Mouse (Mus musculus): ENCODE data around the gene Pxn. TPM values are rescaled to one million over a fixed set of nuclear protein-coding genes. Genes with fewer than 3 reads are reported as not detected.
"Not testable (repeated sequence)": the region's sequence is repeated elsewhere in the genome, so short reads cannot be mapped to it uniquely, and the experiment has no call there.

The Pxn gene
- total RNA-seq, 1 experiment from 2014 or later = 72.4 TPM

DNA sequence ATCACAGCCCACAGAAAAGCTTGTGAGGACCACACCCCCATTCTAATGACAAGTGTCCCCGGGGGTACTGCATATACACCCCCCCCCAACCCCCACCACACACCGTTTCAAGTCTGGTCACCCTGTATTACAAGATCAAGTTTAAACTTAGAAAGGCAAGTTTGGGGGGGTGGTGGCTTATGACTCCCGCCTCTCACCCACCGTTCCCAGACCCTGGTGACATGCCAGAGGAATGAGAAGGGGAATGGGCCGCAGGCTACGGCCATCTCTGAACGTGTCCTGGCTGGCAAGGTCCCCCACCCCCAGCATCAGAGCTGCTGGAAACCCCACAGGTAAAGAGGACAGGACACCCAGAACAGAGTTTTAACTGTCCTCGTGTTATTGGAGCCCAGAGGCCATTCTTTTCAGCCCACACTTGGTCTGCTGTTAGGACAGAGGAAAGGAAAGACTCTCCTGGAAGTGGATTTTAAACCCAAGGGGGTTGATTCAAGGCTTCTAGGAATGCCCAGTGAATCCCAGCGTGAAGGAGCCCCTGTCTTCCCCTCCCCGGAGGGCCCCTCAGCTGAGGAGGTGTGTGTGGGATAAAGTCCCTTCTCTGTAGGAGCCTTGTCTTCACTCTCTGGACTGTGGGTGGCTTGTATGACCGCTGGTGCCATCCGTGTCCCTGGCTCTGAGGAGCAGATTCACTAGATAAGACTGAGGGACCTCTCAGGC lies 948 bp downstream of the Pxn start:
- ATAC-seq (replicated peaks; ENCODE audit: low read depth, poor library complexity, severe bottlenecking) = no peak

DNA sequence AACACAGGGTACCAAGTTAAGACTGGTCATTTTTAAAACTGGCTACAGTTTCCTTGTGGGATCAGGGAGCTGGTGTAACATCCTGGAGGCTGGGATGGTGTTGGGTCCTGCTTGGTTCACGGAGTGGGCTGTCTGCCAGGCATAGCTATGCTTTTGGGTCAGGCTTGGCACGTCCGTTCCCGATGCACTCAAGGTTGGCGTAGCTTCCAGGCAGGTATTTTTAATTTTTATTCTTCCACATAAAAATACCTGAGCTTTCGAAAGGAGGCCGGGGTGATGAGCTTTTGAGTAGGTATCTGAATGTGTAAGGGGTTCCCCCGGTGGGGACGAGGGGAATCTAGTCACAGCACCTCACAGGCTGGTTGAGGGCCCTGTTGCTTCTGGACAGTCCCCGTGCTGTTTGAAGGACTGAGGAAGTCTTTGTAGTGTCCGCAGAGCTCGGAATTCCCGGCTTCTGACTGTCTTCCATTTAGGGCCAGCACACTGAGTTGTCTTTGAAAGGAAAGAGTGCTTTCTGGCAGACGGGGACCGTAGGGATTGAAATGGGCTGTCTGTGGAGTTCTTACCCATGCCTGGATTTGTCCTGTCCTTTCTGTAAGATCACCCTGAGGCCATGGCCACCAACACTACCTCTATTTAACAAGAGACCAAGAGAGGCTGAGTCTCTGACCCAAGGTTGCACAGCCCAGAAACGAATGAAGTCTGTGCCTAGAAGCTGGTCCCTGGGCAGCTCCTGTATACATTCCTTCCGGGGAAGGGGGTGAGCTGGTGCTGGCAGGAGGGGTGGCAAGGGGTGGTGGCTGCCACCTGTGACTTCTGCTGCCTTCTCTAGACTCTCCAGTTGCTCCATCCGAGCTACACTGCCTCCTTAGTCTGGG lies 1.7 kb downstream of the Pxn start:
- ATAC-seq (replicated peaks; ENCODE audit: low read depth, poor library complexity, severe bottlenecking) = no peak

DNA sequence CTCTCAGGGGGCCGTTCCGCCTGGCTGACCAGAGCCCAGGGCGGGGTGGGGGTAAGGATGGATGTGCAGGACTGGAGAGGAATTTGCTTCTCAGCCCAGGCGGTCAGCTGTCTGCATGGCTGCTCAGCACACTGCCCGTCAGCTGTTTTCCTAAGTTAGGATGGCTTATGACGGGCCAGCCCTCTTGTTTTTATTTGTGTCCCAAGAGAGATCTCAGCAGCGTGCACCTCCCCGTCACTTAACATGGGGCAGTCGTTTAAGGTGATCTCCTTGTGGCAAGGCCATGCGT lies 2.3 kb downstream of the Pxn start:
- ATAC-seq (replicated peaks; ENCODE audit: low read depth, poor library complexity, severe bottlenecking) = no peak

DNA sequence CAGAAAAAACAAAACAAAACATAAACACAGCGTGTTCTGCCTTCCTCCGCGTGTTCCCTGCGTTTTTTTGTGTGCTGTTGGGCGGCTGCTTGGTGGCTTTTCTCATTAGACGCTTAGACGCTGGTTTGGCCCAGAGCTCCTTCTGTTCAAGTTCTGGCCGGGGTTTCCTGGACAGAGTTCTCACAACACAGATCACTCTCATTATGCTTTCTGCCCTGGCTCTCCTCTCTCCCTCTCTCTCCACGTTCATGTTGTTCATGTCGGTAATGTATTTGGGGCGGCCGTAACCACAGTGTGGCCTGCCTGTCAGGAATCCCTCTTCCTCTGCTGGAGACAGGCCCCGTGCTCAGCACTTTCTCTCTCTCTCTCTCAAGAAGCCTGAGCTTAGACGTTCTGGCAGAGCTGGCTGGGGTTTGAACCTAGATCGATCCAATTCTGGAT lies 2.9 kb downstream of the Pxn start:
- ATAC-seq (replicated peaks; ENCODE audit: low read depth, poor library complexity, severe bottlenecking) = peak; percentile 50

DNA sequence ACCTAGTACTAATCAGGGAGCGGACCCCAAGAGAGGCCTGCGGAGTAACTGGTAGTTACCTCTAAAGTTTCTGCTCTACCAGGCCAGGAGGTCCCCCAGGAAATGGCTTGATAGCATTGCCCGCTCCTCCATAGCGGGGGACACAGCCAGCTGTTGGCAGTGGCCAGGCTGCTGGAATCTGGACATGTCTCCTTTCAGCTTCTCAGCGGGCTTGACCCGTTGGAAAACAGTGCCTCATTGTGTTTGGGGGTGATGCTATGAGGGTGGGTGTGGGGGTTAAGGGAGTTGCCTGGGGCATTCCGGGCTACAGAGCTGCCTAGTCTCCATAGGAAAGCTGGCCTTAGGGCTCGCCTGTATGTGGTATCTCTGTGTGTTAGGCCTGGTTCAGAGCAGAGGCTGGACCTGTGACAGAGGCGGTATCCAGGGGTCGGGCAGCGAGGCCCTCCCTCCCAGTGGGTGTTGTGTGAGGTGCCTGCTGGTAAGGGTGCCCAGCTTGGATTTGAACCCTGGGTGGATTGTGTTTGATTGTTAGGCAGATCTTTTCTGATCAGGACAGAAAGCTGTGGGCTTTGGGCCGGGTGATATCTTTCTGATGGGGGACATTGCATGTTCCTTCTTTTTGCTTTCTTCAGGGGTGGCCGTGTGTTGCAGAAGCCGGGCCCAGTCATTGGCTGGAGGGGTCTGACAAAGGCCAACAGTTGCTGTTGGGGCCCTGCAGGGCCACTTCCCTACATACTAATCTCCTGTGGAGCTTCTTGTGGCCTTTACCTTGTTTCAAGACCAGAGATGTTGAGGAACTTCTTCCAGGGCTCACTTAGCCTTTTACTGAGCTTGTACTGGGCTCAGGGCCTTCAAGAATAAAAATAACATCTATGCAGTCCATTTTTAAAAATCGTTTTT lies 3.6 kb downstream of the Pxn start:
- peak; percentile 13; the same call in 1 of the 2 replicates for ATAC-seq (replicated peaks; ENCODE audit: low read depth, poor library complexity, severe bottlenecking)

DNA sequence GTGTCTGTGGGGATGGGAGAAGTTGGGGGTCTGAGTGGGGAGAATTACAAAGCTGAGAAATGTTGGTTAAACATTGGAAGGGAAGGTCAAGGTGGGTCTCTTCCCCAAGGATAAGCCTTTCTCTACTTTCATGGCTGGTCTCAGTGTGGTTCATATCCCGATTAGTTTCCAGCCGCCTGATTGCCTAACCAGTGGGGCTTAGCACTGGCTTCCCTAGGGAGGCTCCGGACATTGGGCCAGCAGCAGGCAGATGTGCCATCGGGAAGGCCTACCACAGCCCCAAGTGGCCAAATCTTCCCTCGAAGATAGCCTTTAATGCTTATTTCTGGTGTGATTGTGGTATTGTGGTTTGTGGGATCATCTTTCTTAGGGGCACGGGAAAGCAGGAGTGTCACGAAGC lies 5.9 kb downstream of the Pxn start:
- no peak for ATAC-seq (replicated peaks; ENCODE audit: low read depth, poor library complexity, severe bottlenecking)

DNA sequence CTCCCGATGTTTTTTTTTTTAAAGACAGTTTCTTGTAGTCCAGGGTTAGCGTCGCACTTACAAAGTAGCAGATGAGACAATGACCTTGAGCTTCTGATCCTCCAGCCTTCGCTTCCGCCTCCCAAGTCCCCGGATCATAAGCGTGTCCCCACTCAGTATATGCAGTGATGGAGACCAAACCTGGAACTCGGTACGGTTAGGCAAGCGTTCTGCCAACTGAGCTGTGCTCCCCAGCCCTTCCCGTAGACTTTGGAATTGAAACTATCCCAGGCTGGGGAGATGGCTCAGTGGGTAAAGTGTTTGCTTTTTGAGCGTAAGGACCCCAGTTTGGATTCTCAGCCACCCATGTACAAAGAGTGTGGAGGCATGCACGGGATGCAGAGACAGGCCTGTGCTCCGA lies 6.8 kb downstream of the Pxn start:
- ATAC-seq (replicated peaks; ENCODE audit: low read depth, poor library complexity, severe bottlenecking) = no peak

DNA sequence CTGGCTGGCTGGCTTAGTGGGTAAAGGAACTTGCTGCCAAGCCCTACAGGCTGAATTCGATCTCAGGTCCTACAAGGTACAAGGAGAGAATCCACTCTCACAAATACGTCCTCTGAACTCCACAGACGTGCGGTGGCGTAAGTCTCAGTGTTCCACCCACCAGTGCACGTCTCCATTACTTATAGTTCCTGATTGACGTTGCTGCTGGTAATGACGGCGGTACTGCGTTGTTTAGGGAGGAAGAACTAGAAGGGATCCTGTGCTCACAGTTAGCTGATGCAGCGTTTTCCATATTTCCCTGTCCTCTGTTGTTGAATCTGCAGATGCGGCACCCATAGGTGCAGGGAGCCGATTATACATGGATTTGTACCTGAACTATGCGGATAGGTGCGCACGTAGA lies 7.2 kb downstream of the Pxn start:
- no peak for ATAC-seq (replicated peaks; ENCODE audit: low read depth, poor library complexity, severe bottlenecking)

DNA sequence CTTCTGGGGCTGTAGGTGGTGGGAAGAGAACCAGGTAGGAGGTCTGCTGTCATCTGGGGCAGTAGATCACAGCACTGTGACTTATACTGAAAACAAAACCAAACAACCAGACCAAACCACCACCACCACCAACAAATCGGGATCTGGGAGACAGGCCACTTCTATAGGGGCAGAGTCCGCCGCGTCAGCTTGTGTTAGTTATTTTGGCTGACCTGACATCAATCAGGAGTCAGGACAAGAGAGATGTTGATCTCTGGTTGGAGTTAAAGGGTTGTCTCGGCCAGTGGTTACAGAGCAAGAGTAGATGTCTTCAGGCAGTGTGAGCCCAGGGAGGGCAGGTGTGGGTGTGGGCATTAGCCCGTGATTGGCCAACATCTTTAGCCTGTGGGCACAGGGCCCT lies 7.9 kb downstream of the Pxn start:
- ATAC-seq (replicated peaks; ENCODE audit: low read depth, poor library complexity, severe bottlenecking) = no peak

DNA sequence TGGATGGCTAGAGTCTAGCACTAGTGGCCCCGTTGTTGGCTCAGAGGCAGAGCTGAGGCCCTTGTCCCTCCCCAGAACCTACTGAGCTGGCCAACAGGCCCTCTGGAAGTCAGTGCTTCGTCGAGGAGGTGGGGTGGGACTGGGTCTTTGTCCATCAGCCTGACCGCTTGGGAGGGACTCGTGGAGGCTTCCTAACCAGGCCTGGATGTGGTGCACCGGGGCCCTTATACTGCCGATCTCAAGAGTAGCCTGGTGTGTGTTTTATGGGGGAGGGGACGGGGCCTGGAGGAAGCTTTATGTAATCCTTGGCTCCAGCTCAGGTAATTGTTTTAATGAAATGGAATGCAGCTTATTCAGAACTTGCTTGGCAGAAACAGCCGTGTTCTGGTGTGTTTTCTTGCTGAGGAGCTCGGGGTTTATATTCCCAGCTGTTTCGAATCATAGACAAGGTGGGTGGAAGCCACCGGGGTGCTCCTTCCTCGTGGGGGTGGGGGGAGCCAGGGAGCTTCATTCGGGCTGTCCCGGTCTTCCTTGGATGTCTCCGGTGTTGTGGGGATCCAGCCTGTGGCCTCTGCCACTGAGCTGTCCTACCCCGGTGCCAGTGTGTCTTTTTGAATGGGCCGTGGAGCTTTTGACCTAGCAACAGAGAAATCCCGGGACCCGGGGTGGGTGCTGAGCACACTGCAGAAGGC lies 8.6 kb downstream of the Pxn start:
- ATAC-seq (replicated peaks; ENCODE audit: low read depth, poor library complexity, severe bottlenecking) = no peak

DNA sequence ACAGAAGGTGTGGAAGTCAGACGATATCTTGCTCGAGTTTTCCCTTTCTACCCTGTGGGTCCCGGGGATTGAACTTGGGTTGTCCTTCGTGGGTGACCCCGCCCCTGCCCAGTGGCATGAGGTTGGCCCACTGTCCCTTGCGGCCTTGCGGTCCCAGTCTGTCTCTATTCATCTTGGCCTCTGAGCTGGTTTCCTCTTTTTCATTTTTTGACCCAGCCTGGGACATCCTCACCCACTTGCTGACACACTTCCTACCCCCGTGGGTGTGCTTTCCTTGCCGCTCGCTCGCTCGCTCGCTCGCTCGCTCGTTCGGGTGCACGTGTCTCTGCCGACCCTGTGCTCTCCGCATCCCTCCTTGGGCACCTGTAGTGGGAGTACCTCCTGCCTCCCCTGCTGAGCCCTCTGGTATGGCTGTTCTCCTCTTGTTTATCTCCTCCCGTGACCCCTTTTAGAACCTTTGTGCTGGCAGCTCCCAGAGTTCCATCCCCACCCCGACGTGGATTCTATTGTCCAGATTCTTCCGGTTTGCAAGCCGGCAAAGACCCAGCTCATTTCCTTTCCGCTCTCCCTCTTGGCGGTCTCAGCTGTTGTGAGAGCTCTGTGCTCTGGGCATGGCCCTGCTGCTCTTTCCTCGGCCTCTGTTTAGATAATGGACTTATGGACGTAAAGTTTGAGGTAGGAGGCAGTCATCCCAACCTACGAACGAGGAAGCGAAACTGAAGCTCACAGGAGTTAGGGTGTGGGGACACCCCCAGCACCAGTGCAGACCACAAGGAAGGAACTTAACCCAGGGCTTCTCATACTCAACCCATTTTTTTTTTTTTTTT lies 9.8 kb downstream of the Pxn start:
- peak; percentile 85 for ATAC-seq (replicated peaks; ENCODE audit: low read depth, poor library complexity, severe bottlenecking)

DNA sequence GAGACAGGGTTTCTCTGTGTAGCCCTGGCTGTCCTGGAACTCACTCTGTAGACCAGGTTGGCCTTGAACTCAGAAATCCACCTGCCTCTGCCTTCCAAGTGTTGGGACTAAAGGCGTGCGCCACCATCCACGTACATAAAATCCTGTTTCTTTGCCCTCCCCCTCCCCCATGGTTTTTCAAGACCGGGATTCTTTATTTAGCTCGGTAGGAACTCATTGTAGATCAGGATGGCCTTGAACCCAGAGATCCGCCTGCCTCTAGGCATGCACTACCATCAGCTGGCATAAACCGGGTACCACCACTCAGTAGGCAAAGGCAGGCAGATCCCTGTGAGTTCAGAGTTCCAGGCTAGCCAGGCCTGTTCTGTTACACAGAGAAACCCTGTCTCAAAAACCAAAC lies 10.4 kb downstream of the Pxn start:
- ATAC-seq (replicated peaks; ENCODE audit: low read depth, poor library complexity, severe bottlenecking) = no peak

DNA sequence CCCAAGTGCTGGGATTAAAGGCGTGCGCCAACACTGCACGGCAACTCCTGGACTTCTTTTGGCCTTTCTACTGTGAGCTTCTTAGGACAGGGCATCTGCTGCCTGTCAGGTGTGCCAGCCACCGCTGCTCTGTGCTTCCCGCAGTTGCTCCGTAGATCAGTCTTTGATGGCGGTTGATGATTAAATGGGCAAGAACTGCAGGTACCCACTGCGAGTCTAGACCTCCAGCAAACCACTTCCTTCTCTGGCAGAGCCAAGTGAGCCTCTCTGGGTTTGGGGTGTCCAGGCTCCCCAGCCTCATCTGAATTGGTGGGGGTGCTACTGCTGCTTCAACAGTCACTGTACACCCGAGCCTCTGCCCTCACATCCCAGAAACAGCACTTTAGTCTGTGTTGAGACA lies 11.0 kb downstream of the Pxn start:
- ATAC-seq (replicated peaks; ENCODE audit: low read depth, poor library complexity, severe bottlenecking) = no peak

DNA sequence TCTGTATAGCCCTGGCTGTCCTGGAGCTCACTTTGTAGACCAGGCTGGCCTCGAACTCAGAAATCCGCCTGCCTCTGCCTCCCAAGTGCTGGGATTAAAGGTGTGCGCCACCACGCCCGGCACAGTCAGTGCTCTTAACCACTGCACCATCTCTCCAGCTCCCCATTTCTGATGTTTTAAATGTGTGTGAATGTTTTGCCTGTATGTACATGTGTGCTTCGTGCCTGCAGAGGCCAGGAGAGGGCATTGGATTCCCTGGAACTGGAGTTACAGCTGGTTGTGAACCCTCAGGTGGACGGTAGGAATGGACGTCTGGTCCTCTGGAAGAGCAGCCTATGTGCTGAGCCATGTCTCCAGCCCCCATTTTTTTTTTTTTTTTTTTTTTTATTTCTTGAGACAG lies 11.7 kb downstream of the Pxn start:
- ATAC-seq (replicated peaks; ENCODE audit: low read depth, poor library complexity, severe bottlenecking) = not testable (repeated sequence)

DNA sequence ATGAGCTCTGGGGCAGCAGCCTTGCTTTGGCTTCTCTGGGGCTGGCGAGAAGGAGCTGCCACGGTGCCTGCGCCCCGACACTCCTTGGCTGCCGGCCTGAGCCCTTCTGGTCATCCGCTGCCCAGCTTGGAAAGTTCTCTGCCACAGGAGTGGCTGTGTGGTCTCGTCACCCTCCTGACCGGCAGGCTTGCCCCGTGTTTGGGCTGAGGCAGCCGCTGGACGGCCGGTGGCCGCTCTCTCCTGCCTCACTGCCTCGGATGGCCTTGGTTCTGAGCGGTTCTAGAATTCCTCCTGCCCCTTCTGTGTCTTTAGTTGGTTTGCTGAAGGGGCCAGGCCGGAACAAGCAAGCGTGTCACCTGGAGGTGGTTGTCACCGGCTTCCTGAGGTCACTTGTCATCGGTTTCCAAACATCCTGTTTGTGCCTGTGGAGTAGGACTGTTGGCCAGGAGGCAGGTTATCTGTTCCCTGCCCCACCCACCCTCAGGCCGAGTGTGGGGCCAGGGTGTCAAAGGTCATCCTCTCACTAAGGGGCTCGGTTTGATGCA lies 13.9 kb downstream of the Pxn start:
- ATAC-seq (replicated peaks; ENCODE audit: low read depth, poor library complexity, severe bottlenecking) = no peak

DNA sequence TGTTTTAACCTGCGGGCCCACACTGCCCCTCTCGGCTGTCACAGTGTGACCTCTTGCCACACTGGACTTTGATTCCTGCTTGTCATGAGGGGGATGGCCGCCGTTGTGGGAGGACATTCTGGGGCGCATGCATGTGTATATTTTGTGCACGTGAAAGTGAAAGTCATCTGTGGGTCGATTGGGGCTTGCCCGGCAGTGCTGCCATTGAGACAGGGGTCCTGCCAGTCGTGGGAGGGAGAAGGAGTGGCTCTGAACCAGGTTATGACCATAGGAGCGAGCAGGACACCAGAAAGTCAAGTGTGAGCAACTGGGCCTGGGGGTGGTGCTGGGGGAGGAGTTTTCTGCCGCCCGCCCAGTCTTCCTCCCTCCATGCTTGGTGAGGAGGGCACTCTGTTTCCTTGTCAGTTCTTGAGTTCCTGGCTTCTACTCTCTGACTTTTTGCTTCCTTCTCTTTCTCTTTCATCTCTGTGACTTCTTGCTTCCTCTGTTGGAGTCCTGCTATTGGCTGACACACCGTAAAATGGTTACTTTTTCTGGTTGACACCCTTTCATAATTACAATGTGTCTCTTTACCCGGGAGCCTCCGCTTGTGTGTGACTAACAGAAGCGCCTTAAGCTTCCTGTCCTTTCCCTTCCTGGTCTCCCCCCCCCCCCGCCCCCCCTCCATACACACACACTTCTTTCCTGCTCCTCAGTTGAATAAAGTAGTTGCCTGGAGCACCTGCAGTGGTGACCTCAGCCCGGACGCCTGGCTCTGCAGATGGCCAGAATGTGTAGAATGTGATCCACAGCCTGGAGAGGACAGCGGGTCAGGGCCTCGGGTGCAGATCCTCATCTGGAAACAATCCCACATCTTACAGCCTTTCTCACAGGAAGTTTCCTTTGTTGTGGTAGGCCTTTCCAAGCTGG lies 15.3 kb downstream of the Pxn start:
- ATAC-seq (replicated peaks; ENCODE audit: low read depth, poor library complexity, severe bottlenecking) = peak; percentile 76

DNA sequence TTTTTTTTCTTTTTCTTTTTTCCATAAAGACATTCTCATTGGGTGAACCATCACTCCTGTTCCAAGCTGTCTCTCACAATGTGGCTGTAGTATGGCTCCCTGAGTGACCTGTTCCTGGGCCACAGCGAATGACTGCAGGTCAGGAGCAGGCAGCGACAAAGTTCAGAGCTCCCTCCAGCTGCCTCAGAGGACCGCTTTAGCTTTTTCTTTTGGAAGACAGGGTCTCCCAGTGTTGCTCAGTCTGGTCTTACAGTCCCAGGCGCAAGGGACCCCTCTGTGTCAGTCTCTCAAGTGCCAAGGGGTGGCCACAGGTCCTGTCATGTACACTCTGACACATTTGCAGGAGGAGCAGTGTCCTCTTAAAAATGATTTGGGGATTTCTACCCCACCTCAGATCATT lies 16.1 kb downstream of the Pxn start:
- no peak for ATAC-seq (replicated peaks; ENCODE audit: low read depth, poor library complexity, severe bottlenecking)

DNA sequence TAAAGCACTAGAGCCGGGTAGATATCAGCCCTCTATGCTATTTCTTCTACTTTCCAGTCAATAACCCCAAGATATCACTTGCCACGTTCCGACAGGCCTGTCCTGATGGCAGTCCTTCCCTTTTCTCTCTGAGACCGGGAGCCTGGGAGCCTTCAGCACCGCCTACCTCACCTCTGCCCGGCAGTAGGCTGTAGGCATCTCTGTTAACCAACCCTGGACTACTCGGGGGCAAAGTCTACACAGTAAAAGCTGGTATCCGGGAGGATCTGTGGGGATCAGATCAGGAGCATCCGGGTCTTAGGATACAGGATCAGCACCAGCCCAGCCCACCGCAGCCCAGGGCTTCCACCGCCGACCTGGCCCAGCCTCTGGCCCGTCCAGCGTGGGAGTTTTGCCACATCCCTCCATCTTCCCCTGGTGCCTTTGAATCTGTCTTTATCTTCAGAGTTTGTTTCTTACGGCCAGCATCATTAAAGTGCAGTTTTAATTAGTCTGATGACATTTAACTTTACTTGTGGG lies 16.6 kb downstream of the Pxn start:
- ATAC-seq (replicated peaks; ENCODE audit: low read depth, poor library complexity, severe bottlenecking) = no peak
